Mouse (Mus musculus) ovary, postnatal 14 days (tissue): ENCODE data around the gene Spata31d1d.
"Not testable (repeated sequence)": the region's sequence is repeated elsewhere in the genome, so short reads cannot be mapped to it uniquely, and the experiment has no call there.

Experiments used
- DNase-seq: peaks from one replicate; pipeline ENCODE4 v3.0.0; 2022; ENCODE audit warnings: low spot score

The Spata31d1d gene

GRCm38 (mm10) chr13:59731652-59732051 lies at the start of gene Spata31d1d:
Gene Spata31d1d (minus strand): TSS chr13:59731752.
- DNase-seq = no peak

DNA sequence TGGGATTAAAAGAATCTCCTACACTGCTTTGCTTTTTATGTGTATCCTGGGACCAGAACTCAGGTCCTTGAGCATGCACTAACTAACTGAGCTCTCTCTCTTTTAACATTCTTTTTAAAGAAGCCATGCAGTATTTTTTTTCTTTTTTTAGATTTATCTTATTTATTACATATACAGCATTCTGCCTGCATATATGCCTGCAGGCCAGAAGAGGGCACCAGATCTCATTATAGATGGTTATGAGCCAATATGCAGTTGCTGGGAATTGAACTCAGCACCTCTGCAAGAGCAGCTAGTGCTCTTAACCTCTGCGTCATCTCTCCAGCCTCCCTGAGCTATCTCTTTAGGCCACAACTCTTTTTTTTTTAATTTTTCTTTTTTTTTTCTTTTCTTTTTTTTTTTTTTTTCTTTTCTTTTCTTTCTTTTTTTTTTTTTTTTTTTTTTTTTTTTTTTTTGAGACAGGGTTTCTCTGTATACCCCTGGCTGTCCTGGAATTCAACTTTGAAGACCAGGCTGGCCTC lies 48.3 kb upstream of the Spata31d1d start:
- not testable (repeated sequence) for DNase-seq

GRCm38 (mm10) chr13:59779213-59779612 lies 47.7 kb upstream of the Spata31d1d start:
- no peak for DNase-seq

GRCm38 (mm10) chr13:59775168-59775567 lies 43.6 kb upstream of the Spata31d1d start:
- no peak for DNase-seq

DNA sequence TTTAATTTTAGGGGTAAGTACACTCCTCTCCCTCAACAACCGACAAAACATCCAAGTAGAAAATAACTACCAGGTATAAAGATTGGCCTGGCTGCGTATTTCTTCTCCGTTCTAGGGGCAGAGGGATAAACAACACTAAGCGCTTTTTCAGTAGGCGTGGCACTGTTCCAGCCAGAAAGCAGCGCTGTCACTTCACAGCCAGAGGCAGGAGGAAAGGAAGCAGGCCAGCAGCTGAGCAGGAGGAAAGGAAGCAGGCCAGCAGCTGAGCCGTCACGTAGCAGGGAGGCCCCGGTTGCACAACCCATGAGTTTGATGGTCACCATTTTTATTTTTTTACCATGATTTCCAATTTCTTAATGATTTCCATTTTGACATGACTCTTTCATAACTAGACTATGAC lies 39.7 kb upstream of the Spata31d1d start:
- DNase-seq = peak; percentile 38

GRCm38 (mm10) chr13:59770847-59771246 lies 39.3 kb upstream of the Spata31d1d start:
- no peak for DNase-seq

GRCm38 (mm10) chr13:59770164-59770562 lies 38.6 kb upstream of the Spata31d1d start:
- peak; percentile 65 for DNase-seq

- peak; percentile 99 for DNase-seq
Observed at GRCm38 (mm10) chr13:59769296-59770163, 38.0 kb upstream of the Spata31d1d start, which contains the start of gene Isca1. Gene Isca1 (minus strand): TSS chr13:59769810.

DNA sequence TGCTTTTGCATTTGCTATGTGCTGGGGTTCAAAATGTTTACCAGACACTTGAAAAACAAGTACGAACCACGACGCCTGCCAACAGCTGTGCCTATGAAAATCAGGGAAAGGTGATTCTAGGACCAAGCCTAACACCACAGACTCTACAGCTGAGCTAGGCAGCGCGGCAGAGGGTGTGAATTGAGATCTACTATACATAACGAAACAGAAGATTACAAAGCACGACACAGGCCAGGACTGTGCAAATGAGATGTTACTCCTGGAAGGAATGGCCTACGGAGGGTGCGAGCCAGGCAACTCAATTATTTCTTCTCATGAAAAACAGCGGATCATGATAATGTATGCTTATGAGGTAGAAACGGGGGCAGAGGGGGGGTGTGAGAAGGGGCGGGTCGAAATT lies 37.0 kb upstream of the Spata31d1d start:
- DNase-seq = no peak

- DNase-seq = no peak
Observed at GRCm38 (mm10) chr13:59766786-59767515, 35.4 kb upstream of the Spata31d1d start.

GRCm38 (mm10) chr13:59762791-59763190 lies 31.2 kb upstream of the Spata31d1d start:
- DNase-seq = no peak

DNA sequence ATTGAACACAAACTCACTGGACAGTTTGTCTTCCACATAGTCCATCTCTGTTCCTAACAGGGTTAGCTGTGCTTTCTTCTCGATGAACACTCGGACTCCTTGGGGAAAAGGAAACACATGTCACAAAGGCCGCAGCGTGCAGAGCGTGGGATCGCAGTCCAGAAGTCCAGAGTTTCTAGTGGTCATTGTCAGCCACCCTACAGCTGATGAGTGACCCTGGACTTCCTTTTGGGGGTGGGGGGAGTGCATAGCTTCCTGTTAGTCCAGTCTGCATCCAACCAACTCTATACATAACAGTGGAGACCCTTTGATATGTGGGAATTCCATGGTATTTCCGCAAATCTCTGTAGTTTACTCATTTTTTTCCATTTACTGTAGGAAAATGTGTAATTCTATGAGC lies 25.4 kb upstream of the Spata31d1d start:
- DNase-seq = no peak

- no peak for DNase-seq
Observed at GRCm38 (mm10) chr13:59750310-59750709, 18.8 kb upstream of the Spata31d1d start.

DNA sequence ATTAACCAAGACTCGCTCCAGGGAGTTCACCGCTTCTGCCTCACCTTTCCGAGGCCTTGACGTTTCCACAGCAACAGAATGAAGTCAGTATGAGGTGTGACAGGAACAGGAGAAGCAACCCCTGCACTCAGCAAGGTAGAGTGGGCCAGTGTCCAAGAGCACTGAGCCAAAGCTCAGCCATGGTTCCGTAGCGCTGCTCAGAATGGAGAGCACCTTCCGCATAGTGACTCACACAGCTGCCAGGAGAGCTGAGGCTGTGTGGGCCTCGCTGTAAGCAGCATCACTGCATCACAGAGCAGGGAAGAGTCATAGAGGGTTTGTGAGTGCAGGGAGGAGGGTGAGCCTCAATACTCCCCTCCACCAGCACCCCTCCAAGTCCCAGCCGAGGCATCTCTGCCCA lies 15.2 kb upstream of the Spata31d1d start, which contains the start of gene 1700014D04Rik:
1700014D04Rik (minus strand) TSS at position 42 of the 400 bp plus-strand sequence.
- no peak for DNase-seq

- DNase-seq = no peak
Observed at GRCm38 (mm10) chr13:59746164-59746563, 14.6 kb upstream of the Spata31d1d start.

- DNase-seq = no peak
Observed at GRCm38 (mm10) chr13:59745462-59745861, 13.9 kb upstream of the Spata31d1d start.

GRCm38 (mm10) chr13:59741697-59742096 lies 10.1 kb upstream of the Spata31d1d start:
- DNase-seq = no peak

DNA sequence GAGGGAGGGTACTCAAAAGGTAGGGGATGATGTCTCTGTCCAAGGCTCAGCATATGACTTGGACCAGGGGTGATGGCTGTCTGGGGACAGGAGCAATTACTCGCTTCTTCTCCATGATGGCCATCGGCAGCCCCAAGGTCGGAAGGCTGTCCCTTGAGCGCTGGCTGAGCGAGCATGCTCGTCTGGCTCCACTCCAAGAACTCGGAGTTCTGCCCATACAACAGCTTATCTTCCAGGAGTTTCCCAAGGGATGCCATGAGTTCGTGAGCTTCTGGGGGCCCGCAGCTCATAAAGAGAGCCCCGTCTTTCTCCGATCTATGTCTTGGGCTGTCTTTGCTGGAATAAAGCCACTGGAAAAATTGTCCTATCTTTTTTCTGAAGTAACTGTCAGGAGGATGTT lies 9.5 kb upstream of the Spata31d1d start:
- no peak for DNase-seq

DNA sequence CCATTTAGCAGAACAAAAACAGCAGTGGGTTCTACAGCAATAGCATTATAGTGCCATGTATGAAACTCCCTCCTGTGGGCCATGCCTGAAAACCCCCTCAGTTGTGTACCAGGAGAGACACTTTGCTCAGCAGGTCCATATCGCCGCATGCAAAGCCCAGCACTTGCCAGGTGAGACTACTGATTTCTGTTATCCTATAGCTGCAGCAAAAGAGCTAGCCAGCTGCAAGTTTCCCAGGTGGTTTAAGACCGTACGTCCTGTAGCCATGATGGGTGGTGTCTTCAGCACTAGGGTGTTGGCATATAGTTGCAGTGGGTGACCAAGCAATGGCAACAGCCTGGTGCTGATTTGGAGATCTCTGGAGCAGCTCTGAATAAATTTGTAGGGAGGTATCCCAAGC lies 7.8 kb upstream of the Spata31d1d start:
- DNase-seq = no peak

DNA sequence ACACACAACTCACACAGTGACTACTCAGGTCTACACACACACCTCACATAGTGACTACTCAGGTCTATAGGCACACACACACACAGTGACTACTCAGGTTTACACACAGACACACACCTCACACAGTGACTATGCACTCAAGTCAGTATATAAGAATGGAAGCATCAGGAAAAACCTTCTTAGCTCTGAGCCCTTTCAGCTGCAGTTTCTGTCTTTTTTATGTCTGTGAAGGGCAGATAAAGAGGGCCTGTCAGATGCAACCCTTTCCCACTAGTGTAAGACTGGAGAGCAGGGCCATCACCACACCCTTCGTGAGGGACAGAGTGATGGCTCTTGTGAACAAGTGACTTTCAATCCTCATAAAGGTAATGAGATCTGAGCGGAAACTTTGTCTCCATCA lies 6.9 kb upstream of the Spata31d1d start:
- DNase-seq = no peak

DNA sequence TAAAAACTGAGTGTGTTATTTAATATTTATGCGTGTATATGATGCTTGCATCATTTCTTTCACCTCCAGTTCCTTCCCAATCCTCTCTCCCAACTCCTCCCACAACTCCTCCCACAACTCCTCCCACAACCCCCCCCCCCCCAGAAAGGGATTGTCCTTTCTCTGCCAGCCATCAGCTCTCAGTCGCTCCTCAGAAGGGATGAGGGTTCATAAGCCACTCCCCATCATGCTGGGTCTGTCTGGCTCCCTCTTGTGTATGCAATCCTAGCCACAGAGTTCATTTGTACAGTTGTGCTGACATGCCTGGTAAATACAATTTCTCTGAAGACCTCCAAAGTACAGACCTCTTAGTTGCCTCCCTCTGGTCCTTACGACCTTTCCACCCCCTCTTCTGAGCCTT lies 3.6 kb upstream of the Spata31d1d start:
- DNase-seq = no peak

GRCm38 (mm10) chr13:59734347-59734746 lies 2.8 kb upstream of the Spata31d1d start:
- DNase-seq = not testable (repeated sequence)

DNA sequence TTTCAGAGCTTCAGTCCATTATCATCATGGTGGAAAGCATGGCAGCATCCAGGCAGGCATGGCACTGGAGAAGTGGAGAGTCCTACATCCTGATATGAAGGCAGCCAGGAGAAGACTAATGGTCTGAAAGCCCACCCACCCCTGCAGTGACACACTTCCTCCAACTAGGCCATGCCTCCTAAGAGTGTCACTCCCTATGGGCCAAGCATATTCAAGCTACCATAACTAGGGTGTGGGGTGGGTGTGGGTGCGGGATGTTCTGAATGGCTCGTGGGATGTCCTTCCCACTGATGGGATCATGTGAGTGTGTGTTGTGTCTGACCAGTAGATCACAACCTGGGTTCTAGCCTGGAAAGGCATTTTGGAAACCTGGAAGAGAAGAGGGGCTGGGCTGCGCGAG lies 2.4 kb upstream of the Spata31d1d start:
- DNase-seq = no peak
